Mouse (Mus musculus) spleen, postnatal 4 days (tissue): ENCODE measurements around the gene Dhx57.
"Not testable (repeated sequence)": the region's sequence is repeated elsewhere in the genome, so short reads cannot be mapped to it uniquely, and the experiment has no call there.

Experiments used
- DNase-seq, 2 experiments: peaks; one replicate each; pipeline ENCODE4 v3.0.0; 2022; ENCODE audit warnings: low spot score in 2 of 2

Dhx57 gene

DNA sequence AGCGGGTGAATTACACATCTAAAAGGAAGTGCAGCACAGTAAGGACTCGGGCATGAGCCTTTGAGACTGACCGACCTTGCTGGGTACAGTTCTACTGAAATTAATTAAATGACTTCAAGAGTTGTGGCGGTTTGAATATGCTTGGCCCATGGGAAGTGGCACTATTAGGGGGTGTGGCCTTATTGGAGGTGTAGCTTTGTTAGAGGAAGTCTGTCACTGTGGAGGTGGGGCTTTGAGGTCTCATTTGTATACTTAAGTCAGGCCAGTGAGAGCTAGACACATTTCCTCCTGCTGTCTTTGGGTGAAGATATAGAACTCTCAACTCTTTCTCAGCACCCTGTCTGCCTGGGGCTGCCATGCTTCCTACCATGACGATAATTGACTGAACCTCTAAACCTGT lies 35.9 kb downstream of the Dhx57 start:
- no peak for DNase-seq

DNA sequence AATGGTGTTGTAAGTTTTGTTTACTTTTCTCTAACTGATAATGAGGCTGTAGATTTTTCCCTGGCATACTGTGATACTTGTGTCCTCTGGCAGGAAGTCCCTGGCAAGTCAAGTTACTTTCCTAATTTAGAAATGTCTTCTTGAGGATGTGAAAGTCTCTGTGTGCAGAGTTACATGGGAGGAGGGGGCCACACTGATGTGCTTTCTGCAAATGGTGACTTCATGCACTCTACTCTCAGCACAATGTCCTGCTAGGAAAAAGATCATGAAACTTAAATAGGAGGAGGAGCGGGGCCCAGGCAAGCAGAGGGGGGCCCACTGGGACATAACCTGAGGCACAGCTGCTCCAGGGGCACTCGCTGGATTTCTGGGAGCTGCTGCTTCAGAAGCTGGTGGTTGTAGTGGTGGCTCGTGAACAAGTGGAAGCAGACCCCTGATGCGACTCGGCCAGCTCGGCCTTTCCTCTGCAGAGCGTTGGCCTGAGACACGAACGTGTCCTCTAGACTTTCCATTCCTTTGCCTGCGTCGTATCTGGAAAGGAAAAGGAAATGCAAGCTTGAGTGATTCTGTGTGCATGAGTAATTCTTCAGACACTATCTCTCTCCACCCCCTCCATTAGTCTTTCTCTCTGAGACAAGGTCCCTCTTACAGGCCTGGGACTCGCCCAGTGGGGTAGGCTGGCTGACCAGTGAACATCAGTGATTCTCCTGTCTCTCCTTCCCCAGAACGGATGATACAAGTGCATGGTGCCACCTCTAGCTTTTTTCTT lies 37.3 kb downstream of the Dhx57 start:
- no peak for DNase-seq

DNA sequence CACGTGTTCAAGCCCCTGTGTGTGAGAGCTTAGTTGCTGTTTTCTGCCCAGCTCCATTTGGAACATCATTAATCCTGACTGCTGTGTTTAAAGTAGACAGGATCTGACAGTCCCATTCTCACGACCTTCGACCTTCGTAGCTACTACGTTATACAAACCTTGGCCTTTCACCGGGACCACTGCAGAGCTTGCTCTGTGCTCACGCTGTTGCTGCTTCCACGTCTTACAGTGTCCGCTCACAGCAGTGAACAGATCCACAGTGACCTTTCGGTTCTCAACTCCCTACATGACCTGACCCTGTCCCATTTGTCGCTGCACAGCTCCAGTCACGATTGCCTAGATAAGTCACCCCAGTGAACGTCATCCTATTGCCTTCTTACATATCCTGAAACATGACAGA lies 47.2 kb downstream of the Dhx57 start:
- no peak for DNase-seq

DNA sequence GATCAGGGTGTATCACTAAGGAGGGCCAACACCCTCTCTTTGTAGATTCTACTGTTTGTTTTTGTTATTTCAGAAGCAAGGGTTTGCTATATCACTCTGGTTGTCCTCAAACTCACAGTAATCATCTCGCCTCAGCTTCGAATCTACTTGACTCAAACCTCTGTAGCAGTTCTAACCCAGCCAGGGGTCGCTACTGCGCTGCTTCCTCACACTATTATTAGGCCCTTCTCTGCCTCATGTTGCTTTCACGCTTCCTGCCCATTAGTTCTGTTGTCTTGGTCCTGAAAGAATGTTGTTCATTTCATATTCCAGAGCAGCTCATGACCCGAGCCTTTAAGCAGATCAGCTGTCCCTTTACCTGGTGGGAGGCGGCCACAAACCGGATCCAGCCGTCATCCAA lies 48.7 kb downstream of the Dhx57 start:
- DNase-seq = no peak

DNA sequence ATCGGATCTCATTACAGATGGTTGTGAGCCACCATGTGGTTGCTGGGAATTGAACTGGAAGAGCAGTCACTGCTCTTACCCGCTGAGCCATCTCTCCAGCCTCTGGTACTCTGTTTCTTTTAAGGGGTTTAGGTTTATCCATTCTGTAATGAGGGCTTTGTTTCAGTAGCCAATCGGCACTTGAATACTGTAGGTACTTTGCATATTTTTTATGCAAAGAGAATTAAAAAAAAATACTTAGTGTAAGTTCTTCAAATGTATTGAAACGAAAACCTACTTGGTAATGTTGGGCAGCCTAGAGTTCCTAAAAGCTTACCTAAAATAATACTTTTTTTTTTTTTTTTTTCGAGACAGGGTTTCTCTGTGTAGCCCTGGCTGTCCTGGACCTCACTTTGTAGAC lies 52.8 kb downstream of the Dhx57 start:
- no peak for DNase-seq

DNA sequence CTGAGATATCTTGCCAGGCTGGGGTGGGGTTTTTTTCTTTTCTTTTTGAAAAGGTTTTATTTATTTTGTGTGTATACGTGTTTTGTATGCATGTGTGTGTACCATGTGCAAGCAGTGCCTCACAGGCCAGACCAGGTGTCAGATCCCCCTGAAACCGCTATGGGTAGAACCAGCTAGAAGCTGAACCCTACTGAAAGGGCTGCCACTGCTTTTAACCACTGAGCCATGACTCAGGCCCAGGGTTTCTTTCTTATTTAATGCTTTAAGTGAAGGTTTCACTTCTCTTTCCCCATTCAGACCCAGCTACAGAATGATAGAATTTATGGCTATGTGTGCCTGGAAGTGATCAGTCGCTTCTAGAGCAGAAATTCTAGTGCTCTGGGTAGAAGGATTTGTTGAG lies 53.5 kb downstream of the Dhx57 start:
- no peak for DNase-seq

DNA sequence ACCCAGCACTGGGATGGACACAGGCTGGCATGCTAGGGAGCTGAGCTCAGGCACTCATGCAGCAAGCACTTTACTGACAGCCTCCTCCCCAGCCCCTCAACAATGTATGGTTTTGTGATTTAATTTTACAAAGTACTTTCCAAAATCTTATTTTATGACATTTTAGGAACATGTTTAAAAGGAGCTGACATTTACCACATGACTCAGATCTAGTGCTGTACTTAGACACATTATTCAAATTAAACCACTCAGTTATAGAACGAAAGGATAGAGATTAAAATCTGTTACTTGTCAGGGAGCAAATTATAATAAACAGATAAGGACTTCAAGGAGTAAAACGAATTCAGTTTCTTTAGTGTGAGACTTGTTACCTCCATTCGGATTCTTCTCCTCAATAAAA lies 54.8 kb downstream of the Dhx57 start:
- no peak for DNase-seq

DNA sequence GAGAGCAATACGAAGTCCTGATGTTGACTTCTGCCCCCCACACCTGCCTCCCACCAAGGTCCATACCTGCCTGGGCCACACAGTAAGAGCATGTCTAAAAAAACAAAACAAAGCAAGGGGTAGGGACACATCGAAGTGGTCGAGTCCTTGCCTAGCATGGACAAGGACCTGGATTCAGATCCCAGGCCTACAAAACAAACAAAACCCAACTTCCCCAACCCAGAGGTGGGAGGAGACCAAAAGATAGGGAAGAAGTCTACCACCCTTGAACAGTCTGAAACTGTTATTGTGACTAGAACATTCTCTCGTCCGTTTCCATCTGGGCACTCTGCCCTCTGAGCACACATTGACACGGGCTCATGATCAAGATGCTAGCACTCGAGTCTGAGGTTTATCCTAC lies 55.9 kb downstream of the Dhx57 start:
- no peak for DNase-seq

DNA sequence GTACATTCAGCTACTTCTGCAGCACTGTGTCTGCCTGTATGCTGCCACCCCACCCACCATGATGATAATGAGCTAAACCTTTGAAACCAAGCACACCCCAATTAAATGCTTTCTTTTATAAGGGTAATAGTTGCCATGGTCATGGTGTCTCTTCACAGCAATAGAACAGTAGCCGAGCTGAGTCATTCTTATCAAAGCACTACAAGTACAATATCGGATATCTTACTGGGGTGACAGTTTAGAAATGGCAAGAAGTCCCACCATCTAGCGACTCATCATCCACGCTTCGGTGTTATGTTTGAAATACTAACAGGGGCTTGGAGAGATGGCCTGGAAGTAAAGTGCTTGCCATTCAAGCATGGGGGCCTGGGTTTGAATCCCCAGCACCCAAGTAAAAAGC lies 56.4 kb downstream of the Dhx57 start:
- DNase-seq = no peak

DNA sequence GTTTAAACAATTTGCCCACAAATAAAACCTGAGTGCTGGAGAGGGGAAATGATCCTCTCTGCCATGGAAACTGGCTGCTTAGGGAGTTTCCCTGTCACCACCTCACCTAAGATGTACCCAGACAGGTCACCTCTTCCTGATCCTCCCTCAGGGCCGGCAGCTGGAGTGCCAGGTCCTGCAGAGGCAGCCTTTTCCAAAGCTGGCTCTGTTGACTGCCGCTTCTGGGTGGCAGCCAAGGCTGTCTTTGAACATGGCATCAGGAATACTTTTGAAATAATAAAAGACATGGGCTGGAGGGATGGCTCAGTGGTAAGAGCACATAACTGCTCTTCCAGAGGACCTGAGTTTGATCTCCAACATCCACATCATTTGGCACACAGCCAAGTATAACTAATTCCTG lies 60.9 kb downstream of the Dhx57 start:
- DNase-seq = no peak

DNA sequence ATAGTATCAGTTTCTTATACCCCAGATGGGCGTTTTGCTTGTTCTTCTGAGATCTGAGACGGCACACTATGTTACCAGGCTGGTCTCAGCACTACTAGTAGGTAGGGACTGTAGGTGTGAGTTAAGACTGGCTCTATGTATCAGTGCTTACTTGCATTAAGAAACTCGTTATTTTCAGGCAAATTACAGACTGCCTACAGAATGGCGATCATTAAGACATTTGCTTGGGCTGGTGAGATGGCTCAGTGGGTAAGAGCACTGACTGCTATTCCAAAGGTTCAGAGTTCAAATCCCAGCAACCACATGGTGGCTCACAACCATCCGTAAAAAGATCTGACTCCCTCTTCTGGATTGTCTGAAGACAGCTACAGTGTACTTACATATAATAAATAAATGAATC lies 65.1 kb downstream of the Dhx57 start:
- DNase-seq = not testable (repeated sequence)

DNA sequence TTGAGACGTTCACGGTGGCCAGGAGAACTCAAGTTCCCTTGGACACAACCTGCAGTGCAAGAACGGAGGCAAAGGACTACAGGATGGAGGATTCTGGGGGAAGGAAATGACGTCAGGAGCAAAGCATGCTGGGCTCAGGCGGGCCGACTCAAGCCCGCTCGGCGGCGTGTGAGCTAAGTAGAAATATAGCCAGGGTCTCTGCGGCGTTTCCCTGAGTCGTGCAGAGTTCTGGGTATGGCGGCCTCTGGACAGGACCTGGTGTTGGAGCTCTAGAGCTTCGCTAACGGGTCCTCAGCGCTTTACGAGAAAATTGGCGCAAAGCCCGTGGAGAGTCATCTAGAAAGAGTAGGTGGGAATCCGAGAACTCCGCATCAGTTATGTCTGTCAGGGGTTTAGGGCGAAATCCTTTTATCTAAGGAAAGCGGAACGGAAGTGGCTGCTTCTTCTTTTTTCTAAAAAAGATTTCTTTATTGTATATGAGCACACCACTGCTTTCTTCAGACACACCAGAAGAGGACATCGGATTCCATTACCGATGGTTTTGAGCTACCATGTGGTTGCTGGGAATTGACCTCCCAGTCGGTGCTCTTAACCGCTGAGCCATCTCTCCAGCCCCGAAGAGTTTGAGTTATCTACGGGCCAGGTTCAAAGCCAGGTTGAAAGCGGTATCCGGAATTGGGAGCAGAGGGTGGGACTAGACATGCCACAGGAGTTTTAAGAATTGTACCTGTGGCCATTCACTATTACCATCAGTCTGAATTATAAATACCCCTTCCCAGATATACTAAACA lies 65.8 kb downstream of the Dhx57 start, which contains the start of gene Gemin6:
Gemin6 (plus strand) TSS at position 116 of the 791 bp plus-strand sequence.
- DNase-seq = peak; percentile 77 to 87

DNA sequence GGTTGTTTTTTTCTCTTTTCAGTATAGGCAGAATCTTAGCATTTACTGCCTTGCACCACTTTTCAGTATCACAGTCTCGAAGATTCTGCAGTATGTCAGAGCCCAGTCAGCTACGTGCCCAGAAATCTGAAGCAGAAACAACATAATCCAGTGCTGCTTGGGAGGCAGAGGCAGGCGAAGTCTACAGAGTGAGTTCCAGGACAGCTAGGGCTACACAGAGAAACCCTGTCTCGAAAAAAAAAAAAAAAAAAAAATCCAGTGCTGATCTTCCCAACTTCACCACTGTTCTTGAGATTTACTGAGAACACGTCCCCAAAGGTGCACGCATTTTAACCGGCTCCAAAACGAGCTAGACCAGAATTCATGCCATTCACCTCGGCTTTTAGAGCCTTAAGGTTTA lies 66.4 kb downstream of the Dhx57 start:
- no peak for DNase-seq

DNA sequence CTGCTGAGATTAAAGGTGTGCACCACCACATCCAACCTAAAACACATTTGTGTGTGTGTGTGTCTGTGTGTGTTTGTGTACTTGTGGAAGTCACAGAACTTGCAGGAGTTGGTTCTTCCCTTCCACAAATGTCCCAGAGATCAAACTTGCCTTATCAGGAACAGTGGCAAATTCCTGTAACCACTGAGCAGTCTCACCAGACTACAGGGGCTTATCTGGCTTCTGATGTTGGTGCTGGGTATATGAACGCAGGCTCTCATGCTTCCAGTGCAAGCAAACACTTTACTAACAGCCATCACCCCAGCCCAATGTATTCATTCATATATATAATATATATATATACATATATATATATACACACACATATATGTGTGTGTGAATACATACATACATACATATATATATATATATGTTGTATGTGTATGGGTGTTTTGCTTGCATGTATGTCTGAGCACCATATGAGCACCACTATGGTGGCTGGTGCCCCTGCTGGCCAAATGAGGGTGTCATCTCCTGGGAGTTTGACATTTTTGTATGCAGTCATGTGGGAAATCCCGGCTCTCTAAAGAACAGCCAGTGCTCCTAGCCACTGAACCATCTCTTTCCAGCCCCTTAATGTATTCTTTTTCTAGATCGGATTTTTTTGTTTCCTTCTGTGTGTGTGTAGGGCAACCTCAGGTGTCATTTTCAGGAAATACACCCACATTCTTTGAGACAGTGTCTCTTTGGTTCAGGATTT lies 68.2 kb downstream of the Dhx57 start:
- DNase-seq = peak in 1 of 2 experiments; percentile 40

DNA sequence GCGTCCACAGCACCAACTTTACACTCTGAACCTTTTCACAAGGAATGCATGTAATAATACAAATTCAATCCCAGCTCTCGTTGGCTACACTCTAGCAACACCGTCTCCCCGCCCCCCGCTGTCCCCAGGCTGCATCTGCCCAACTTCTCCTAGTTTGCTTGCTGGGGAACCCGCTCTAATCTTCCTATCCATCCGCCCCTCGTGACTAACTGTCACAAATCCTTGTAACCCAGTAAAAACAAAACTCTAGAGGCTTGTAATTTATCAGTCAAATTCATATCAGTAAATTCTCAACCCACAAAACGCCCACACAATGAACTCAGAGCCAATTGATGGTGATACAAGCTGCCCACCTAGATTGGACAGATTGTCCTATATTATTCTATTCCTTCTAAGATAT lies 69.1 kb downstream of the Dhx57 start:
- DNase-seq = no peak

DNA sequence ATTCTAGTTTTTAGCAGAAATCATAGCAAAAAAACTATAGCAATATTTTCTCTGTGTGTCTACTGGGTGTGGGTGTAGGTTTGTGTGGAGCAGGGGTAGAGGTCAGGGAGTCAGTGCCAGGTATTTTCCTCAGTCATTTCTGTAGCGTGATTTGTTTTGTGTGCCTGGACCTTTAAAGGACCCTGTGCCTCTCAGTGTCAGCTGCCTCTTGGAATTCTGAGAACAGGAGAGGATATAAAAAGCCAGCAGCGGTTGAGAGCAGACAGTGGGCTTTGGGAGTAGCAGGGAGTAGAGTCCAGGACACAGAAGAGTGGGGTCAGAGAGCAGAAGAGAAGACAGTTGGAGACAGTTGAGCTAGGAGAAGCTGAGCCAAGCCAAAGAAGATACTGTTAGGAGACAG lies 70.1 kb downstream of the Dhx57 start:
- DNase-seq = no peak

DNA sequence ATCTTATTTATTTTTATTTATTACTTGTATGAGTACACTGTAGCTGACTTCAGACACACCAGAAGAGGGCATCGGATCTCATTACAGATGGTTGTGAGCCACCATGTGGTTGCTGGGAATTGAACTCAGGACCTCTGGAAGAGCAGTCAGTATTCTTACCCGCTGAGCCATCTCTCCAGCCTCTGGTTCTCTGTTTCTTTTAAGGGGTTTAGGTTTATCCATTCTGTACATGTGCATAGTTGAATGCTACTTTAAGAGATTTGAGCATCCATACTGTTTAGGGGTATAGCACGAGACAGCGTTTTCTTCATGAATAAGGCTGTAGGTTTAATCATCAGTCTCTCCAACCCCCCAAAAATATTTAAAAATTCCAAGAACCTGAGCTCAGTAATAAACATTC lies 76.3 kb downstream of the Dhx57 start:
- DNase-seq = not testable (repeated sequence)

DNA sequence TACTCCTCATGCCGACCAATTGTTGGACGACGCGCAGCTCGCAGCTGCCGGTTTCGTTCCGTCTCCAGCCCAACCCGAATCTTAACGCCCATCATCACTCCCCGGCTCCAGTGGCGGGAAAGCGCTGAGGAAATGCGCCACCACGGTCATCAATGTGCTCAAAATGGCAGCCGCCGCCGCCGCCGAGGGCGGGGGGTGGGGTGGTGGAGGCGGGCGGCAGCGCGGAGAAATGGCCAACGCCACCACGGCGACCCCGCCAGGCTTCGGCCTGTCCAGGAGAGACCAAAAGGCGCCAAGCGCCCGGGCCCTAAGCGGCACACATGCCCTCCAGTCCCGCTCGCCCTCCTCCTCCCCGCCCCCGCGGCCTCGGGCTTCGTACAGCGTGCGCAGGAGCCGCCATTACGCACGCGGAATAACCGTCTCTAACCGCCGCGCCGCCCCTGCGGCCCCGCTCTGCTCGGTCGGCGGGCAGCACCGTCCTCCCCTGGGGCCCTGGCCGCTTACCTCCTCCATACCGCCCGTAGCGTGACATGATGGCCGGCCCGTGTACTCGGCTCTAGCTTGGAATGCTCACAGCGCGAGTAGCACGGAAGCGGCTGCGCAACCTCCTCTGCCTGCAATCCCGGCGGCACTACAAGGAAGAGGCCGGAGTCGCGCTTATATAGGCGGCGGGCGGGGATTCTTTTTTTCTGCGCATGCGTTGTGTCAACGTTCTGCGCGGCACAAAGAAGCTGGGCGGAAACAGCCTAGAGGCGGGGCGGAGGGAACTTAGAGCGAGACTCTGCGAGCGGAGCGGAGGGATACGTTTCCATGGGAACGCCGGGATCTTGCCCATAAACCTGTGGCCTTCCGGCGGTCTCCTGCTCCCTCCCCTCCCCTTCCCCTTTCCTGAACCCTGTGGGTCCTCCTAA lies 83.3 kb downstream of the Dhx57 start, which contains the start of the genes Srsf7 and Ttc39d:
Srsf7 (minus strand) TSS at position 637 of the 911 bp plus-strand sequence.
Ttc39d (plus strand) TSS at position 790 of the 911 bp plus-strand sequence.
- peak; percentile 98 to 100 for DNase-seq

DNA sequence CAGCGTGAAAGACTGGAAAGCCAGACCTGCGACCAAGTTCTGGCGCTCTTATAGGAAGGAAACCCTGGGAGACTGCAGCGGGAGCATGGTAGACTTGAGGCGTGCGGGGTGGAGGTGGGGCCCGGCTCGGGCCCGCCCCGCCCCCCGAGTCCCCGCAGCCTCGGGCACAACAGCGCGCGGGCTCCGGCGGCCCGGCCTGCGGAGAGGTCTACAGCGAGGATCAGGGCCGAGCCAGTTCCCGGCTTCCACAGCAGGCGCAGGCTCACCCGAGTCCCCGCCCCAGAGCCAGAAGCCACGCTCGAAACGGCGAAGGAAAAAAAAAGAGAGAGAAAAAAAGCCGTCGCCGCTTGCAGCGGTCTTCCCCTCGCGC lies 84.0 kb downstream of the Dhx57 start:
- DNase-seq = peak; percentile 54 to 83

DNA sequence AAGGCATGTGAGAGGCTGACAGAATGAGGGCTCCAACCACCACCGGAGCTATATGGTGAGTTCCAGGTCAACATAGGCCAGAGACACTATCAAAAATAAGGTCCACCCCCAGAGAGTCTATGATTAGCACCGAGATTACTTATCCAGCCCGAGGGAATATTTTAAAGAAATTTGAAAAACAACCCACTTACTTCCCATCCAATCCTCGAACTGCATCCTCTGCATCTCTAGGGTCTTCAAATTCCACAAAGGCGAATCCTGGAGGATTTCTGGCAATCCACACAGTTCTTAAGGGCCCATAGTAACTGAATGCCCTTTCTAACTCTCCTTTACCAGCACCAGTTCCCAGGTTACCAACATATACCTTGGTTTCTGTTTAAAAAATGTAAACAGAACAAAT lies 84.6 kb downstream of the Dhx57 start:
- no peak for DNase-seq

DNA sequence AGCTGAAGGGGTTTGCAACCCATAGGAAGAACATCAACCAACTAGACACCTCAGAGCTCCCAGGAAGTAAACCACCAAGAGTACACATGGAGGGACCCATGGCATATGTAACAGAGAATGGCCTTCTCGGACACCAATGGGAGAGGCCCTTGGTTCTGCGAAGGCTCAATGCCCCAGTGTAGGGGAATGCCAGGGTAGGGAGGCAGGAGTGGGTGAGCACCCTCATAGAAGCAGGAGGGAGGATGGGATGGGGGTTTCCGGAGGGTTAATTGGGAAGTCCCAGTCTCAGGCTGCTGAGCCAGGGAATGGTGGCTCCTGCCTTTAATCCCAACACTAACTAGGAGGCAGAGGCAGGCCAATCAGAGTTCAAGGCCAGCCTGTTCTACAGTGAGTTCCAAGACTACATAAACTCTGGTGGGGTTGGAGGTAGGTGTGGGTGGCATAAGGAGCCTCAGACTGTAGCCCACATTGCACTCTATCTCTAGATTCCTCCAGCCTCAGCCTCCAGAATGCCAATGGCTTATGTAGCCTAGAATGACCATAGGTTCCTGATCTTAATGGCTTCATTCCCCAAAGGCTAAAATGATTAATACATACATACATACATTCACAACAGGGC lies 91.0 kb downstream of the Dhx57 start:
- no peak for DNase-seq
